Mouse (Mus musculus): Measurements from ENCODE around the gene Gm9970. TPM values are rescaled to one million over a fixed set of nuclear protein-coding genes. Genes with fewer than 3 reads are reported as not detected.

Gene Gm9970
- polyA plus RNA-seq, 1 experiment from 2014 or later: not detected

DNA sequence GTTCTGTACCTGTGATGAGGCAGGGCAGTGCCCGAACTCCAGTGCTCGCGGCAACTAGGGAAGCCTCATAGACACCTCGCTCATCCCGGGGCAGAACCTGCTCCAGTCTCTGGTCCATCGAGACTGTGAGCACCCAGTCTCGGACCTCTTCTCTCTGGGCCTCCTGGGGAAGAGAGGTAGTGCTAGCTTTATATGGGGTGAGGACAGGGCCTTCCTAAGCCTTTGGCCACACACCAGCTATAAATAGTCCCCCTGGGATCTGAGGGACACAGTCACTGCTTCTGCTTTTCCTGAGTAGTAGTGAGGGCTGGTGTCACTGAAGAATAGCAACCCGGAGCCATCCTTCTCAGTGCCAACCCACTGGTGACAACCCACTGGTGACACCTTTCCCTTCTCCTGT lies 12.8 kb upstream of the Gm9970 start:
- WGBS: 75% methylated on average over 8 of the region's 8 CpGs
- Histone ChIP-seq H3K9me3 (no peaks in the 10 kb centered on the region), H3K36me3 (peaks cover 84% of the 10 kb centered on the region), H3K4me1 (peaks cover 49% of the 10 kb centered on the region), H3K27me3 (ENCODE audit: insufficient read depth, poor library complexity, severe bottlenecking) (no peaks in the 10 kb centered on the region), H3K27ac (peak overlapping the region; percentile 75), H3K4me3 (no peak overlapping the region)
- peak; percentile 77 for DNase-seq (ENCODE audit: low spot score)

DNA sequence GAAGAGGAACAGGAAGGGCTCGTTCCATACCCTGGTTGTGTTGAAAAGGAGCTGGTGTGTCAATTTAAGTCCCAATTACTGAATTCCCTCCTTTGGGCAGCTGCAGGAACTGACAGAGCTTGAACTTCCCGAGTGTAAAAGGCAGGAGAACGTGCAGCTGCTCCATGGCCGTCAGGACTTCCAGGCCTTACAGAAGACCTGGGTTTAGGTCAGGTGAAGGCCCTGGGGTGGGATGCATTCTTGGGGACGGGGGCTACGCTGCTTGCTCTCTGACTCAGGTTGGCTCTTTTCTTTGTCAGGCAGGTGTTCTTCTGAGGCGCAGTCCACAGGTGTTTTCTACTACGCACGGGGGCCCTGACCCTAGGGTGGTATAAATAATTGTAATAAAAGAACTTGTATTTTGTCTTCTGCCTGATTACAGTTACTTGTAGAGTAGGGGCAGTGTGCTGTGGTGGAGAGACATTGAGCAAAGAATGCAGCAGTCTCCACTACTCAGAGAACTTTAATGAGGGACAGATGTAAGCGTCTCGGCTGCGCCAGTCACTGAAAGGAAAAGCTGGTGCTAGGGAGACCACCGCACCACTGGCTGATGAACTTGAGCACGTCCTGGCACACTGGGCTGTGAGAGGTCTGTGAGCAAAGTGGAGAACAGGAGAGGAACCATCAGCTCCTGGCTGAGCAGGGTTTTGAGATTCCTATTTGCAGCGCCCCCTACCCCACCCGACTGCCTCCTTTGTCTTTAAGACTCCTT lies 11.9 kb upstream of the Gm9970 start:
- peak; percentile 66 for DNase-seq (ENCODE audit: low spot score)
- H3K4me1 ChIP-seq: peaks cover 49% of the 10 kb centered on the region
- peaks cover 85% of the 10 kb centered on the region for H3K36me3 ChIP-seq
- H3K4me3 ChIP-seq: no peak overlapping the region
- peak overlapping the region; percentile 81 for H3K27ac ChIP-seq
- WGBS: 80% methylated on average over 16 of the region's 16 CpGs
- no peaks in the 10 kb centered on the region for H3K9me3 ChIP-seq
- H3K27me3 ChIP-seq (ENCODE audit: insufficient read depth, poor library complexity, severe bottlenecking): no peaks in the 10 kb centered on the region

DNA sequence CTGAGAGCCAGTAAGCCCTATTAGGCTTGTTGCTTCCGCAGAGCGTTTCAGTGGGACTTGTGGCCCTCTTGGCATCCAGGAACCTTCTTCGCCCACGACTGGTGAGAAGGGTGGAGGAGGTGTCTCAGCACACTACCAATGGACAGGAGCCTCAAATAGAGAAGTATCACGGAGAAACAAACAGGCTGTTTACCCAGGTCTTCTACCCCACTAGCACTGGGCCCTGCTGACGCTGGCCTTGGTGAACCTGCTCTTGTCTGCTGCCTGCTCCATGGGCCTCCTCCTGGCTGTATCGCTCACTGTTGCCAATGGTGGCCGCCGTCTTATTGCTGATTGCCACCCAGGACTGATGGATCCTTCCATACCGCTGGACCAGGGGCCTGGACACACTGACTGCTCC lies 11.1 kb upstream of the Gm9970 start:
- peaks cover 87% of the 10 kb centered on the region for H3K36me3 ChIP-seq
- peak overlapping the region; percentile 81; the same call in 1 of the 2 replicates for H3K27ac ChIP-seq

DNA sequence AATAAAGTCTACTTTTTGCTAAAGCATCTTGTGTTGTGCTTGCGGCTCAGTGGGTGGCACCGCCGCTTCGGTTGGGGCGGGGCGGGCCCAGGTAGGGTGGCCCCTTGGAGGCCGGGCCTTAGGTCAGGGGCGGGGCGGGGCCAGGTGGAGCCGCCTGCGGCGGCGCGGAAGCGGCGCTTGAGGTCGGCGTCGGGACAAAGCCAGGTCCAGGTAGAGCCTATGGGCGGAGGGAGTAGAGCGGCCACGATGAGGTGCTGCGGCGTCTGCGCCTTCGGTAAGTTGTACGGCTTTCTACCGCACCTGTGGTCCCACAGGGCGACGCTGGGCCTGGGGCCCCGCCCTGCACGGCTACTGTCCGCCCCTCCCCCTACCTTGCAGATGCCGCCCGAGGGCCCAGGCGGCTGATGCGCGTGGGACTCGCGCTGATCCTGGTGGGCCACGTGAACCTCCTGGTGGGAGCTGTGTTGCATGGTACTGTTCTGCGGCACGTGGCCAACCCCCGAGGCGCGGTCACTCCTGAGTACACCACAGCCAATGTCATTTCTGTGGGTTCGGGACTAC lies 10.6 kb upstream of the Gm9970 start, which contains the start of gene Krtcap3:
Krtcap3 (plus strand) TSS at position 151 of the 561 bp plus-strand sequence.
- Histone ChIP-seq H3K9me3 (no peaks in the 10 kb centered on the region), H3K27ac (peak within 1 kb of the TSS; percentile 81), H3K4me1 (peaks cover 49% of the 10 kb centered on the region), H3K4me3 (peak within 1 kb of the TSS; percentile 59), H3K36me3 (peaks cover 90% of the 10 kb centered on the region), H3K27me3 (ENCODE audit: insufficient read depth, poor library complexity, severe bottlenecking) (no peaks in the 10 kb centered on the region)
- 15% methylated on average over 44 of the region's 47 CpGs for WGBS
- no peak for DNase-seq (ENCODE audit: low spot score)

More for the DNA sequence above, 11.1 kb upstream of the Gm9970 start:
- Histone ChIP-seq H3K9me3 (no peaks in the 10 kb centered on the region), H3K4me1 (peaks cover 49% of the 10 kb centered on the region), H3K27me3 (ENCODE audit: insufficient read depth, poor library complexity, severe bottlenecking) (no peaks in the 10 kb centered on the region), H3K4me3 (peak overlapping the region; percentile 59)
- DNase-seq (ENCODE audit: low spot score): peak; percentile 73
- WGBS: 49% methylated on average over 10 of the region's 10 CpGs

DNA sequence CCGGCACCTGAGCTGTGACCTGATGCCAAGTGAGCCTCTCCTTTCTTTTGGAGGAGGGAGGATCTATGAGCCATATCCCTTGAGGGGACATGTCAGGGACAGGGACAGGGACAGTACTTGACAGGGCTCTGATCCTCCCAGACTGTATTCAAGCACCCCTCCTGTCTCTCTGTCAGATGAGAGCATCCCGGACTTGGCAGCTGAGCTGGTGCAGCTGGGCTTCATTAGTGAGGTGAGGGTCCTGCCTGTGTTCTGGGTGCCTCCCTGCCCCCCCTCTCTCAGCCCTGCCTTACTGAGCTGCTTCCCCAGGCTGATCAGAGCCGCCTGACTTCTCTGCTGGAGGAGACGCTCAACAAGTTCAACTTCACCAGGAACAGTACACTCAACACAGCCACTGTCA lies 9.7 kb upstream of the Gm9970 start:
- Histone ChIP-seq H3K9me3 (no peaks in the 10 kb centered on the region), H3K4me1 (peaks cover 49% of the 10 kb centered on the region), H3K27me3 (ENCODE audit: insufficient read depth, poor library complexity, severe bottlenecking) (no peaks in the 10 kb centered on the region), H3K4me3 (peak overlapping the region; percentile 59), H3K36me3 (peaks cover 96% of the 10 kb centered on the region), H3K27ac (peak overlapping the region; percentile 81)
- no peak for DNase-seq (ENCODE audit: low spot score)
- WGBS: 60% methylated on average over 4 of the region's 4 CpGs

DNA sequence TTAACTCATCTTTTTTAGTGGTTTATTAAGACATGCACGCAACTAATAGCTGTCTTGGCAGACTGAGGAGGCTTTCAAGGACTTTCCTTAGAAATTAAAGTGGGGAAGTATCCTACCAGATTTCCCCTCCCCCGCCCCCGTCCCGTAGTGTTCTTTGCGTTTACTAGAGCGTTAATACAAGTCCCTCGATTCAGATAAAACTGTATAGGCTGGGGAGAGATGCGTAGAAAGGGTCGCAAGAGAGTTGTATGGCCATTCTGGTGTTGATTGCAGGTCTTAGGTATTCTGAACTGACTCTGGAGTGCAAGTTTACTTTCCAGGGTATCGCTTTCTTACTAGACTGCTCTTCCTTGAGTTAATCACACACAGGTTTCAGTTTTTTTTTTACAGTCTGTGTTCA lies 1.2 kb upstream of the Gm9970 start:
- H3K36me3 ChIP-seq: peaks cover 37% of the 10 kb centered on the region
- H3K27me3 ChIP-seq (ENCODE audit: insufficient read depth, poor library complexity, severe bottlenecking): no peaks in the 10 kb centered on the region
- no peak overlapping the region for H3K27ac ChIP-seq
- 0 out of 2 replicates have a peak, but pooled peaks cover 8% of the 10 kb centered on the region for H3K4me1 ChIP-seq
- DNase-seq (ENCODE audit: low spot score): no peak
- 30% methylated on average over 10 of the region's 10 CpGs for WGBS
- H3K9me3 ChIP-seq: no peaks in the 10 kb centered on the region
- H3K4me3 ChIP-seq: peak overlapping the region; percentile 94

DNA sequence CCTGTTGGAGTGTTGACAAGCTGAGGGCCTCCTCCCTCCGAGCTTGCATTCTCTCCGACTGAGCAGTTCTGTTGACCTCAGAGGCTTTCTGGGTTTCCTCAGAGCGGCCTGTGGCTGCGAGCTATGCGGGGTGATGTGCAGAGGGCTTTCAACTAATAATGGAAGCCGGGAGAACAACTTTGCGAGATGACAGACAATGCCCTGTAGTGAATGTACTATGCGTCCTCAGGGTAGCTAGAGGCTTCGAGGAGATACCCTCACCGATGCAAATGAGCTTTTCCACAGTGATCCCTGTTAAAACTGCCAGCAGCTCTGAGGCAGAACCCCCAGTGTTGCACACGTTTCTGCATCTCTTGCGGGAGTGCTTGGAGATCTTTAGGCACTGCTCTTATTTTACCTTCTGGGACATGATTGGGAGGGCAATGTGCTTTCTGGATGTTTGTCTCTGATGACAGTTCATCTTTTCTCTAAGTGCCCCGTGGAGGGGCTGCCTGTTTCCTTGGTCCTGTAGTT lies 546 bp upstream of the Gm9970 start:
- H3K27me3 ChIP-seq (ENCODE audit: insufficient read depth, poor library complexity, severe bottlenecking): no peaks in the 10 kb centered on the region
- peaks cover 30% of the 10 kb centered on the region for H3K36me3 ChIP-seq
- H3K4me3 ChIP-seq: peak overlapping the region; percentile 94
- peak overlapping the region; percentile 97 for H3K27ac ChIP-seq
- WGBS: under 1% methylated on average over 13 of the region's 13 CpGs
- no peaks in the 10 kb centered on the region for H3K9me3 ChIP-seq
- no peak for DNase-seq (ENCODE audit: low spot score)
- H3K4me1 ChIP-seq: 0 out of 2 replicates have a peak, but pooled peaks cover 8% of the 10 kb centered on the region

DNA sequence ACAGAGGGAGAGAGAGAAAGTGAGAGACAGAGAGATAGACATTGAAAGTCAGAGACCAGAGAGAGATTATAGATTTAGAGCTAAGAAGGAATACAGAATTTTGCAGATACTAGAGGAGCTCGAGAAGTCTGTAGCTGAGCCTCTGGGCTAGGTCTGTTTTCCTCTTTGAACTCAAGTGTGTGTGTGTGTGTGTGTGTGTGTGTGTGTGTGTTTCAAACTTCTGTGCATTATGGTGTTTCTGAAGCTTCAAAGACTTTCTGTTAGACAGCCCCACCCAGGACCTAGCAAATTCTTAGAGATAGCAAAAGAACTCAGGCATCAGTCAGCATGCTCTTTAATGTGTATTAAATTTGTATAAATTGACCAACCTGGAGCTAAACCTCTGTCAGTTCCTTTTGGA lies 14.4 kb downstream of the Gm9970 start:
- WGBS: 76% methylated on average over 1 of the region's 1 CpGs

DNA sequence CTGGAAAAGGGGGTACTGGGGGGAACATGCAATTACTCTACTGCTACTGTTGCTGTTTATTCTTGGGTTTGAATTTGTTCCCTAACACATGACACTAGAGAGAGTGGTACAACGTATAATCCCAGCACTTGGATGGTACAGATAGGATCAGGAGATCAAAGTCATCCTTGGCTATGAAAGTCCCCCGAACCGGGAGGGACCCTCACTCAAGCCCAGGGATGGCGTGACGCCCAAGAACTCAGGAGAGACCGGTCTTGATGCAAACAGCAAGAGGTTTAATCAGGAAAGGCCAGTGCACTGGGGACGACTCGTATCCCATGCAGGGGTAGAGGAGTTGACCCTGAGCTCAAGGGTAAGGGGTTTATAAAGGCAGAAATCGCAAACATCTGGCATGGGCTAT lies 18.3 kb downstream of the Gm9970 start:
- Histone ChIP-seq H3K27me3 (ENCODE audit: insufficient read depth, poor library complexity, severe bottlenecking) (no peaks in the 10 kb centered on the region), H3K4me3 (no peak overlapping the region), H3K27ac (no peak overlapping the region), H3K36me3 (no peaks in the 10 kb centered on the region), H3K4me1 (peaks cover 9% of the 10 kb centered on the region; the same call in 1 of the 2 replicates), H3K9me3 (no peaks in the 10 kb centered on the region)
- DNase-seq (ENCODE audit: low spot score): no peak
- WGBS: 91% methylated on average over 9 of the region's 9 CpGs

More for the DNA sequence above, 14.4 kb downstream of the Gm9970 start:
- H3K4me1 ChIP-seq: no peaks in the 10 kb centered on the region
- DNase-seq (ENCODE audit: low spot score): no peak
- no peak overlapping the region for H3K27ac ChIP-seq
- no peaks in the 10 kb centered on the region for H3K36me3 ChIP-seq
- no peak overlapping the region for H3K4me3 ChIP-seq
- no peaks in the 10 kb centered on the region for H3K27me3 ChIP-seq (ENCODE audit: insufficient read depth, poor library complexity, severe bottlenecking)
- no peaks in the 10 kb centered on the region for H3K9me3 ChIP-seq

DNA sequence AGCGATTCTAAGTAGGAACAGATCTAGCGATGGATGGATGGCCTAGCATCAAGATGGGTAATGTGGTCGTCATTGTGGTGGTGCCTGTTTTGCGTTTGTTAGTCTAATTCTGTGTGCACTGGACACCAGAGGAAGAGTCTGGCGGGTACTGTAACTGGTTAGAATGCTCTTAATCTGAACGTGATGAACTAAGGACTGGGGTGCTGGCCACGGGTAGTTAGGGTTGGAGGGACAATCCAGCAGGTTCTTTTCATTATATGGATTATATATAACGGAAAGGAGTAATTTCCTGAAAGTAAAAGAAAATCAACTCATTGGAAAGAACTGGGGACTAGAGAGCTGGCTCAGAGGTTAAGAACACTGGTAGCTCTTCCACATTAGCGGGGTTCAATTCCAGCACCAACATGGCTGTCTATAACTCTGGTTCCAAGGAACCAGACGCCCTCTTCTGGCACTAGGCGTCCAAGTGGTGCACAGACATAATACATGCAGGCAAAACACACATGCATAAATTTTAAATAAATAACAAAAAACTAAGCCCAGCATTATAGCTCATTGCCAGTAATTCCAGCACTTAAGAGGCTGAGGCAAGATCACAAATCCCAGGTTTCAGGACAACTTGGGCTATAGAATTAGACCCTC lies 19.6 kb downstream of the Gm9970 start:
- Histone ChIP-seq H3K4me1 (peaks cover 9% of the 10 kb centered on the region; the same call in 1 of the 2 replicates), H3K4me3 (peak overlapping the region; percentile 99), H3K36me3 (no peaks in the 10 kb centered on the region), H3K27ac (peak overlapping the region; percentile 97), H3K9me3 (no peaks in the 10 kb centered on the region), H3K27me3 (ENCODE audit: insufficient read depth, poor library complexity, severe bottlenecking) (no peaks in the 10 kb centered on the region)
- DNase-seq (ENCODE audit: low spot score): no peak
- WGBS: 17% methylated on average over 11 of the region's 11 CpGs

DNA sequence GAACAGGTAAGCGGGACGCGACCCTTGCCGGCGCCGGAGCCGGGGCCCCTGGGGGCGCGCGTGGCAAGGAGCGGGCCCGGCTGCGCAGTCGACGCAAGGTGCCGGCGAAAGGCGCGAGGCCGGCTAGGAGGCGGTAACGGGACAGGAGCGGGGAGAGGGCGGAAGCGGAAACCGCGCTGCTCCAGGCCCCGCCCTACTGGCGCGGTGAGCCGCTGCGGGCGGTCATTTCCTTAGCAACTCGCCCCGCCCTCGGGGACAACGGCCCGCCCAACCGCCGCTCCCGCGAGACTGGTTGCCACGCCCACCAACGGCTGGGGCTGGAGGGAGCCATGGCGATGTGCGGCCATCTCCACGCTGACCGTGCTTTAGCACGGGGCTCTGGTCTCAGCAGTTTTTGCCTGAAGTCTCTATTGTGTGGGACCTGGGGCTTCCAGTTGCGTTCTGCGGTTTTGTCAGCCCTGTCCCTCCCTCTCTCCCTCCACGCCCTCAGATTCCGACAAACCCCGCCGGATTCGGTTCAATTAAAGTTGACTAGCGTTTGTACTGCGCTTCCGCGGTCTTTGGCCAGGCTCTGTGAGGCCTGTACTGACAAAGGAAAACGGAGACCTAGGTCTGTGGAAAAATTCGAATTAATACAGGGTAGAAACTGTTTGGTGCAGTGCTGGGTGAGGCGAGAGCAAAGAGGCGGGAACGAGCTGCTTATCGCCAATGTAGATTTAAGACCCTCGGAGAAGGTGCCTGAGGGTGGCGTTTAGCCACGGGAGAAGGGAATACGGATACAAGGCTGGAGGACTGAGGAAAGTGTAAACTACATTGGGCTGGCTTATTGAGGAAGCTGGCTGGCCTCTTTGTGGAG lies 20.4 kb downstream of the Gm9970 start, which contains the start of gene Ppm1g:
Ppm1g (minus strand) TSS at position 240 of the 856 bp plus-strand sequence.
- Histone ChIP-seq H3K9me3 (no peaks in the 10 kb centered on the region), H3K36me3 (no peaks in the 10 kb centered on the region), H3K27me3 (ENCODE audit: insufficient read depth, poor library complexity, severe bottlenecking) (no peaks in the 10 kb centered on the region), H3K4me1 (peaks cover 9% of the 10 kb centered on the region; the same call in 1 of the 2 replicates), H3K27ac (peak within 1 kb of the TSS; percentile 97), H3K4me3 (peak within 1 kb of the TSS; percentile 99)
- peak; percentile 97 for DNase-seq (ENCODE audit: low spot score)
- under 1% methylated on average over 70 of the region's 70 CpGs for WGBS

DNA sequence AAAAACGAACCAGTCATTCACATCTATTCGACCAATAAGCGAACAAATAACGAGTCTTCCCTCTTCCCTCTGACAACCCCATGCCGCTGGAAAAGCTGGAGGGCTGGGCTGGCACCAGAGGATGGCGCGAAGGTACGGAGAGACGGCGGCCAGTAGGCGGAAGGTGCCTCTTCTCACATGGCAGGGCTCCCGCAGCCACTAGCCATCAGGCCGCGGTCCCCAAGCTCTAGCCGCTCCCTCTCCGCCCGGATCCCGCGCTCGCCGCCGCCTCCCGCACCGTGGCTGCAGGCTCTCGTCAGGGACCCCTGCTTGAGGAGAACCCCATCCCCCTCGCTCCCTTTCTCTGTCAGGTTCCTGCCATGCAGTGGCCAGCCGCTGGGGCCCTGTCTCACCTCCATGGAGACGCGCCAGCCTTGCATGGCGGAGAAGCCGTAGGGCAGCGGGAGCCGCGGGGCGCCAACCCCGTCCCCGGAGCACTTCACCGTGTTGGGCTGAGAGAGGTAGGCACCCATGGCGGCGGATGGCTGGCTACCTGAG lies 21.1 kb downstream of the Gm9970 start:
- Histone ChIP-seq H3K27ac (peak overlapping the region; percentile 97), H3K9me3 (no peaks in the 10 kb centered on the region), H3K27me3 (ENCODE audit: insufficient read depth, poor library complexity, severe bottlenecking) (no peaks in the 10 kb centered on the region), H3K4me1 (peaks cover 9% of the 10 kb centered on the region; the same call in 1 of the 2 replicates), H3K4me3 (peak overlapping the region; percentile 99), H3K36me3 (no peaks in the 10 kb centered on the region)
- under 1% methylated on average over 40 of the region's 40 CpGs for WGBS
- no peak for DNase-seq (ENCODE audit: low spot score)

Measured in heart, embryonic 10.5 days (tissue).